32 mouse cellular contexts compared by ENCODE assay signal in genomic region chr15:77340581-77340980, GRCm38 (mm10). TPM values are rescaled to one million over a fixed set of nuclear protein-coding genes. Genes with fewer than 3 reads are reported as not detected.
A peak's percentile ranks its signal among the peaks of the same experiment; 100 is the strongest.
DNase-seq lines count a peak whose midpoint lies in the region; ATAC-seq lines count a peak whose summit lies in the region.
"Had no signal": no experiment of that assay in that cellular context is flagged by ENCODE, and none has a peak within 500 bp of the region (broad histone marks: within the 10 kb centered on the region; RNA-seq: fewer than 3 reads in every experiment).

No protein-coding gene starts in this region.

- peak; percentile 66 for DNase-seq in embryonic facial prominence, embryonic 14.5 days (ENCODE audit: low spot score)
- no peak for DNase-seq in embryonic facial prominence, embryonic 10.5 days (ENCODE audit: low spot score)
- peak; percentile 47 to 70 for DNase-seq in lung, adult 18-20 months
- no peak for DNase-seq in lung, postnatal 4 days
- peak; percentile 53 for DNase-seq in lung, postnatal 36 days
- DNase-seq in lung, postnatal 10 days = no peak
- DNase-seq in gastrocnemius, adult 18-20 months (ENCODE audit: low spot score) = no peak
- DNase-seq: adrenal gland, adult 8-10 months; adrenal gland, postnatal 25 days; B cell, adult 2 months; cerebellum, adult 11-12 months; cerebellum, adult 8-10 months; cerebellum, postnatal 10 days; cerebellum, postnatal 36 days; gastrocnemius, adult 2 months; gastrocnemius, postnatal 14 days; heart, adult 11 months; heart, postnatal 10 days; heart, postnatal 36 days had no signal

- no peaks in the 10 kb centered on the region for H3K27me3 ChIP-seq in embryonic facial prominence, embryonic 14.5 days (replicated peaks; ENCODE audit: control insufficient read depth, insufficient read depth, low read length)
- no peaks in the 10 kb centered on the region for H3K27me3 ChIP-seq in embryonic facial prominence, embryonic 10.5 days (replicated peaks; ENCODE audit: low read depth, poor library complexity, severe bottlenecking)
- H3K27me3 ChIP-seq: embryonic facial prominence, embryonic 13.5 days; heart, embryonic 12.5 days; heart, embryonic 15.5 days had no signal

- H3K9ac ChIP-seq in embryonic facial prominence, embryonic 14.5 days (ENCODE audit: low read depth, low read length) = no peak overlapping the region
- H3K9ac ChIP-seq: embryonic facial prominence, embryonic 13.5 days; forebrain, embryonic 13.5 days; heart, embryonic 12.5 days; heart, embryonic 15.5 days had no signal

- H3K27ac ChIP-seq in embryonic facial prominence, embryonic 14.5 days (replicated peaks; ENCODE audit: low read depth, low read length) = no peak overlapping the region
- no peak overlapping the region for H3K27ac ChIP-seq in embryonic facial prominence, embryonic 10.5 days (replicated peaks)
- H3K27ac ChIP-seq: embryonic facial prominence, embryonic 13.5 days; forebrain, embryonic 10.5 days; forebrain, embryonic 13.5 days; gastrocnemius, adult 2 months; heart, embryonic 15.5 days; hindbrain, postnatal 0 days had no signal

- H3K4me3 ChIP-seq in embryonic facial prominence, embryonic 14.5 days (ENCODE audit: low read depth, low read length) = no peak overlapping the region
- no peak overlapping the region for H3K4me3 ChIP-seq in embryonic facial prominence, embryonic 10.5 days
- H3K4me3 ChIP-seq: embryonic facial prominence, embryonic 13.5 days; forebrain, embryonic 10.5 days; forebrain, embryonic 13.5 days; gastrocnemius, adult 2 months; heart, embryonic 12.5 days; heart, embryonic 15.5 days had no signal

- no peaks in the 10 kb centered on the region for H3K9me3 ChIP-seq in embryonic facial prominence, embryonic 14.5 days (ENCODE audit: control insufficient read depth, low read length)
- no peaks in the 10 kb centered on the region; the same call in 1 of the 2 replicates for H3K9me3 ChIP-seq in embryonic facial prominence, embryonic 10.5 days
- H3K9me3 ChIP-seq: embryonic facial prominence, embryonic 13.5 days; forebrain, embryonic 10.5 days; forebrain, embryonic 13.5 days; heart, embryonic 12.5 days; heart, embryonic 15.5 days had no signal

- H3K4me2 ChIP-seq in embryonic facial prominence, embryonic 14.5 days (ENCODE audit: low read depth, low read length) = no peak overlapping the region
- H3K4me2 ChIP-seq: embryonic facial prominence, embryonic 13.5 days; forebrain, embryonic 13.5 days; heart, embryonic 12.5 days; heart, embryonic 15.5 days had no signal

- no peak; the same call in 1 of the 2 replicates for ATAC-seq in embryonic facial prominence, embryonic 14.5 days (ENCODE audit: low read depth)
- ATAC-seq: activated CD4-positive, CD25-positive, alpha-beta regulatory T cell, adult 4 months; forebrain, embryonic 13.5 days; forebrain, embryonic 16.5 days; hindbrain, postnatal 0 days; inflammation-experienced regulatory T-cells, adult 6 months; intestine, embryonic 16.5 days had no signal

- no peaks in the 10 kb centered on the region for H3K36me3 ChIP-seq in embryonic facial prominence, embryonic 14.5 days (ENCODE audit: control insufficient read depth, insufficient read depth, low read length)
- no peaks in the 10 kb centered on the region for H3K36me3 ChIP-seq in embryonic facial prominence, embryonic 10.5 days (replicated peaks)
- H3K36me3 ChIP-seq: embryonic facial prominence, embryonic 13.5 days; forebrain, embryonic 10.5 days; heart, embryonic 12.5 days; heart, embryonic 15.5 days had no signal

- peaks cover 36% of the 10 kb centered on the region for H3K4me1 ChIP-seq in embryonic facial prominence, embryonic 14.5 days (ENCODE audit: control insufficient read depth, insufficient read depth, low read length)
- H3K4me1 ChIP-seq in embryonic facial prominence, embryonic 10.5 days = peaks cover 87% of the 10 kb centered on the region

RNA-seq across cellular contexts. Expression of gene Rbfox2, which starts 33.8 kb away (rescaled TPM):
- polyA plus RNA-seq in embryonic facial prominence, embryonic 14.5 days (2014; fragmentation: Nextera tagmentation; extraction: Ambion mirVana) = 97.4 and 107 TPM in 2 replicates
- polyA plus RNA-seq in embryonic facial prominence, embryonic 10.5 days (2016; fragmentation: Nextera tagmentation; extraction: Ambion mirVana) = 60.7 and 61.9 TPM in 2 replicates
- 10 to 100 TPM; 55.1 to 60.4 TPM for total RNA-seq in gastrocnemius, adult 18-20 months (2021)
- polyA plus RNA-seq: inflammation-experienced regulatory T-cells, adult 6 months had no signal

RNA-seq across cellular contexts. Expression of gene Apol7a, which starts 58.3 kb away (rescaled TPM):
- polyA plus RNA-seq in embryonic facial prominence, embryonic 14.5 days (2014; fragmentation: Nextera tagmentation; extraction: Ambion mirVana) = 0.43 TPM in 1 of 2 replicates, not detected in the other
- not detected in 2 replicates for polyA plus RNA-seq in embryonic facial prominence, embryonic 10.5 days (2016; fragmentation: Nextera tagmentation; extraction: Ambion mirVana)
- total RNA-seq in gastrocnemius, adult 18-20 months (2021) = 1 to 10 TPM in 1 of 2 experiments, under 1 TPM in 1; 0.76 to 1.1 TPM
- total RNA-seq: adrenal gland, postnatal 25 days; CH12.LX; hindbrain, postnatal 0 days had no signal
- polyA plus RNA-seq: activated CD4-positive, CD25-positive, alpha-beta regulatory T cell, adult 4 months; brain, embryonic 14.5 days; embryonic facial prominence, embryonic 13.5 days; forebrain, embryonic 10.5 days; forebrain, embryonic 13.5 days; forebrain, embryonic 16.5 days; hindbrain, embryonic 11.5 days; hindbrain, postnatal 0 days; inflammation-experienced regulatory T-cells, adult 6 months had no signal

Comparison
In these comparisons a context has a peak if more than half of its experiments do, and no peak if none do; other contexts are left out.
1. DNase-seq: peak in embryonic facial prominence, embryonic 14.5 days (single experiment), lung, adult 18-20 months (2 of 2) and lung, postnatal 36 days (single experiment); none in embryonic facial prominence, embryonic 10.5 days (single experiment), lung, postnatal 4 days (0 of 2), lung, postnatal 10 days (single experiment) and gastrocnemius, adult 18-20 months (single experiment).